Mouse (Mus musculus) kidney, embryonic 15.5 days (tissue): Measurements from ENCODE around the gene B3gntl1. TPM values are rescaled to one million over a fixed set of nuclear protein-coding genes. Genes with fewer than 3 reads are reported as not detected.

ENCODE experiments used
- ATAC-seq: fragments of 200-750 bp; cut with Nextera tagmentation; replicated peaks from 2 replicates; pipeline ENCODE4 v1.8.0; 2017; ENCODE audit warnings: moderate TSS enrichment; ENCODE audit not compliant: low FRiP score
- H3K27ac ChIP-seq: fragments of 300-500 bp; sonication (generic); 2 replicates; pipeline ENCODE4 v1.5.1; 2015; ENCODE audit warnings: mild to moderate bottlenecking, inconsistent platforms
- H3K27me3 ChIP-seq: fragments of 300-500 bp; sonication (generic); 2 replicates; pipeline ENCODE4 v1.6.1; 2015; ENCODE audit warnings: inconsistent platforms
- H3K36me3 ChIP-seq: fragments of 300-500 bp; sonication (generic); 2 replicates; pipeline ENCODE4 v1.6.1; 2015; ENCODE audit warnings: inconsistent platforms
- H3K4me1 ChIP-seq: fragments of 300-500 bp; sonication (generic); 2 replicates; pipeline ENCODE4 v1.6.1; 2015; ENCODE audit warnings: inconsistent platforms
- H3K4me2 ChIP-seq: fragments of 300-500 bp; sonication (generic); 2 replicates; pipeline ENCODE4 v1.6.1; 2015; ENCODE audit warnings: moderate library complexity, mild to moderate bottlenecking, inconsistent platforms
- H3K4me3 ChIP-seq: fragments of 300-500 bp; sonication (generic); replicated peaks from 2 replicates; pipeline ENCODE4 v1.5.1; 2015; ENCODE audit warnings: mild to moderate bottlenecking, inconsistent platforms
- H3K9ac ChIP-seq: fragments of 300-500 bp; sonication (generic); 2 replicates; pipeline ENCODE4 v1.6.1; 2015; ENCODE audit warnings: mild to moderate bottlenecking, inconsistent platforms
- H3K9me3 ChIP-seq: fragments of 300-500 bp; sonication (generic); replicated peaks from 2 replicates; pipeline ENCODE4 v1.6.1; 2016; ENCODE audit warnings: inconsistent platforms
- whole genome bisulfite sequencing: fragments of 180-500 bp; shearing (Covaris S2); methylation state at CpG from one replicate; pipeline ENCODE4 v1.1.7; 2015; ENCODE audit warnings: mixed read lengths; 5-methylcytosine and 5-hydroxymethylcytosine counted together
- polyA plus RNA-seq: library from polyadenylated mRNA; unstranded; fragments of >200 nt; fragmentation: Nextera tagmentation; extraction: Ambion mirVana; gene quantifications from 2 replicates; pipeline ENCODE4 v1.2.1, GENCODE M21; 2015

B3gntl1 gene
- polyA plus RNA-seq, 1 experiment from 2014 or later = 8.0 TPM

DNA sequence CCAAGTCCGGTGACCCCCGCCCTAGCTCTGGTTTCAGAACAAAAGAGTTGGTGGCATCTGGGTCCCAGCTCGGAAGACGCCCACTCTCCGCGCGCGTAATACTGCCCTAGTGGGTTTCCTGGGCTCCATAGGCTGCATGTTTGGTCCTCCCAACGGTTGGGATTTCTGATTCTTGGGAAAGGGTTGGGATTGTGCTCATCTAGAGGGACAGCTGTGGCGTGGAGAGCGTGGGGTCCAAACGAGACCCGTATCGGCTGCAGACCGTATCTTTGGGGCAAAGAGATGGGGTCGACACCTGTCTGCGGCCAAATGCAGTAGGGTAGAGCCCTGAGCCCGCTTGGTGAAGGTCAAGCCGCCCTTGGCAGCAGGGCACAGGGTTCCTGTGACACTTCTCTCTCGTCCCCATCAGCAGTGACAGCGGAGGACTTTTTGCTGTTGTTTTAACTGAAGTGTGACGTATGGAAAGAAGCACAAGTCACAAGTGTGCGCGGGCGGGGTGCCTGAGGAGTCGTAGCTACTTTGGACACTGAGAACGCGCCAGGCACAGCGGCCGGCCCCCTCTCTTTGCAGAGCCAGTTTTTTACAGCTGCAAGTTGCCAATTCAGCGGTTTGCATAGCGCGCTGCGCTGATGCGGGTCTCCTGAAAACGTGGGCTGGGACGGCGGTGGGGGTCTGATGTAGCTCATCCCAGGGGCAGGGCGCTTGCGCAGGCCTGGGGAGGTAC is 30.1 kb upstream of the B3gntl1 start:
- under 1% methylated on average over 40 of the region's 40 CpGs for WGBS
- Histone ChIP-seq H3K9me3 (no peaks in the 10 kb centered on the region), H3K9ac (peak overlapping the region; percentile 48), H3K4me2 (peak overlapping the region; percentile 92), H3K4me3 (peak overlapping the region; percentile 63), H3K4me1 (peaks cover 37% of the 10 kb centered on the region), H3K27me3 (peaks cover 27% of the 10 kb centered on the region), H3K27ac (peak overlapping the region; percentile 55), H3K36me3 (no peaks in the 10 kb centered on the region)
- 0 out of 2 replicates have a peak, but pooled peaks have one; percentile 10 for ATAC-seq

DNA sequence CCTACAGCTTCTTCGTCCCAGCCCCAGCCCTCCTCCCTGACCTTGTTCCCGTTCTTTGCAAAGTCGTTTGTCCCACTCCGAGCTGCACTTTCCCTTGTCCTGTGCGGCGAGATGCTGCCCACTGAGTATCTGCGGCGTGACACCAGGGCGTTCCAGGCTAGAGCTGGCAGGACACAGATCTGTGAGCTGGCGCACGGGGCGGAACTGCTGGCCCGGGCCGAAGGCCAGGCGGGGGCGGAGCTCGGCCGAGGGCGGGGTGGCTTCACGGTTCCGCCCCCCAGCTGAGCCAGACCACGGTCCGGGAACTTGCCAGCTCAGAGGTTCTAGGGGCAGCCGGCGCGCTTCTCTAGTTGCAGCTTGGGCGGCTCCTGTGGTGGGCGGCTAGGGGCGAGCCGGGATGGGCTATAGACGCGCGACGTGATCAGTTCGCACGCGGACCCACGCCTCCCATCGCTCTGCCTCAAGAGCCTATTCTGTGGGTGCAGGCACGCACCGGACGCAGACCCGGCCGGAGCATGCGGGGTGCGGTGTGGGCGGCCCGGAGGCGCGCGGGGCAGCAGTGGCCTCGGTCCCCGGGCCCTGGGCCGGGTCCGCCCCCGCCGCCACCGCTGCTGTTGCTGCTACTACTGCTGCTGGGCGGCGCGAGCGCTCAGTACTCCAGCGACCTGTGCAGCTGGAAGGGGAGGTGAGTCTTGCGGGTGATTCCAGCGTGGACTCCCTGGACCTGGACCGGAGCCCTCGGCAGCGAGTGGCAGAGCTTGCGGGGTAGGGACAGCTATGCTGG is 29.4 kb upstream of the B3gntl1 start:
- H3K4me1 ChIP-seq = peaks cover 30% of the 10 kb centered on the region
- peak; percentile 97 for ATAC-seq
- H3K9ac ChIP-seq = peak overlapping the region; percentile 48
- H3K36me3 ChIP-seq = no peaks in the 10 kb centered on the region
- peaks cover 27% of the 10 kb centered on the region for H3K27me3 ChIP-seq
- H3K4me3 ChIP-seq = peak overlapping the region; percentile 63
- H3K4me2 ChIP-seq = peak overlapping the region; percentile 92
- peak overlapping the region; percentile 55 for H3K27ac ChIP-seq
- H3K9me3 ChIP-seq = no peaks in the 10 kb centered on the region
- WGBS = under 1% methylated on average over 69 of the region's 69 CpGs

DNA sequence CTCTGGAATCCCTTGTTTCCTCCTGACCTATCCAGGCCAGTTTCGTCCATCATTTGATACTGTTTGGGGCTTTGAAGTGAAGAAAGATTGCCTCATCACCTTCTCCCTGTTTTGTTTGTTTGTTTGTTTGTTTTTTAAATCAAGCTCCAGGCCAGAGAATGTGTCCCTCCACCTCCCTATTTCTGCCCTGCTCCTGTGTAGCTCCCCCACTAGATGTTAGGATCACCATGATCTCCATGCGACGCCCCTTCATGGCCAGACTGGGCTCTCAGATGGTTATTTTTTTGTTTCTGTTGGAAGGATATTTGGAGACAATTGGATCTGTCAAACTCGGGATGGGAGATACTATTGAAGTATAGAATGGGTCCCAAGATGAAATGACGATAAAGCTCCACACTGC is 28.3 kb upstream of the B3gntl1 start, which contains the start of gene Metrnl:
Gene Metrnl (plus strand): TSS at position 301 of the 400 bp plus-strand sequence.
- peak within 1 kb of the TSS; percentile 92 for H3K4me2 ChIP-seq
- no peaks in the 10 kb centered on the region for H3K9me3 ChIP-seq
- H3K27ac ChIP-seq = peak within 1 kb of the TSS; percentile 55
- H3K27me3 ChIP-seq = peaks cover 27% of the 10 kb centered on the region
- no peaks in the 10 kb centered on the region for H3K36me3 ChIP-seq
- 92% methylated on average over 5 of the region's 5 CpGs for WGBS
- H3K4me1 ChIP-seq = peaks cover 26% of the 10 kb centered on the region
- H3K4me3 ChIP-seq = peak within 1 kb of the TSS; percentile 63
- no peak for ATAC-seq
- peak within 1 kb of the TSS; percentile 48 for H3K9ac ChIP-seq

DNA sequence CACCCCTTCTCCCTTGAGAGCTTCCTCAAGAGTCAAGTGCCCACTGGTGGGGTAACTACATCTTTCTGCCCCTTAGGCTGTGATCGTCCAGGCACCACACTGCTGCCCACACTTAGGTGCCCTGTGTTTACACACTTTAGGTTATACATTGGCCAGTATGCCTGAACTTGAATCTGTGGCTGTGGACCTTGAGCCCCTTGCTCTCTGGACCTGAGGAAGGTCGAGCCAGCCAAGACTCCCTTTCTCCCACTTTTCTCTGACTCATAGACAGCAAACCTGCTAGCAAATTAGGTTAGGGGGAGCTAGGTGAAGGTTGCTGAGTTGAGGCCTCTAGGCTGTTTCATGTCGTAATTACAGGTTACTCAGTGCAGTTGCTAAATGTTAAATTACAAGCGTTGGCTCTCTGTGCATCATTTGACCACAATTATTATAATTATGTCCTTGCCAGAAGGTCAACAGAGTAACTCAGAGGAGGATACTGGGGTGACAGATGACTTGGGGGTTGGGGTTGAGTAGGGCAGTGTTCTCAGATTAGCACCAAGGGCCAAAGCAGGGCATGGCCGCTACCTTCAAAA is 25.5 kb upstream of the B3gntl1 start:
- no peaks in the 10 kb centered on the region for H3K9me3 ChIP-seq
- peaks cover 14% of the 10 kb centered on the region for H3K4me1 ChIP-seq
- H3K36me3 ChIP-seq = no peaks in the 10 kb centered on the region
- H3K4me3 ChIP-seq = no peak overlapping the region
- peaks cover 7% of the 10 kb centered on the region; the same call in 1 of the 2 replicates for H3K27me3 ChIP-seq
- no peak for ATAC-seq
- H3K9ac ChIP-seq = no peak overlapping the region
- no peak overlapping the region for H3K4me2 ChIP-seq
- H3K27ac ChIP-seq = no peak overlapping the region
- 80% methylated on average over 5 of the region's 5 CpGs for WGBS

DNA sequence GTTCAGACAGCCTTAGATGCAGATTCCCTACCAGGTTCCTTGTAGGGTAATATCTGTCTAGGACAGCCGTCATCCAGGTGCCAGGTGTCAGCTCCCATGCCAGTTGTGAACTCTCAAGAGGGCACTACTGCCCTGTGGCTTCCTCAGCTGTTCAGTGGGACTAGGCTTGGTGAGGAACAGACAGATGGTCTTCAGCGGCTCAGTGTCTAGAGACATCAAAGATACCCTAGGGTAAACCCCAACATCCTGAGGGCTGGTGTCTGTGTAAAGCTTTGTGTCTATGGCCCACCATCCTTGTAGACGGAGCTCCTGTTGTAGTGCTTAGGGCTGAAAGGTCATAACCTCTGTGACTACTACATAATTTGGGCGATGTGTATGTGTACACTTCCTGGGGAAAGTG is 24.3 kb upstream of the B3gntl1 start:
- ATAC-seq = no peak
- Histone ChIP-seq H3K36me3 (no peaks in the 10 kb centered on the region), H3K9me3 (no peaks in the 10 kb centered on the region), H3K27ac (no peak overlapping the region), H3K9ac (no peak overlapping the region), H3K4me2 (no peak overlapping the region), H3K27me3 (0 out of 2 replicates have a peak, but pooled peaks cover 5% of the 10 kb centered on the region), H3K4me3 (no peak overlapping the region), H3K4me1 (peaks cover 6% of the 10 kb centered on the region)
- WGBS = 90% methylated on average over 4 of the region's 4 CpGs

DNA sequence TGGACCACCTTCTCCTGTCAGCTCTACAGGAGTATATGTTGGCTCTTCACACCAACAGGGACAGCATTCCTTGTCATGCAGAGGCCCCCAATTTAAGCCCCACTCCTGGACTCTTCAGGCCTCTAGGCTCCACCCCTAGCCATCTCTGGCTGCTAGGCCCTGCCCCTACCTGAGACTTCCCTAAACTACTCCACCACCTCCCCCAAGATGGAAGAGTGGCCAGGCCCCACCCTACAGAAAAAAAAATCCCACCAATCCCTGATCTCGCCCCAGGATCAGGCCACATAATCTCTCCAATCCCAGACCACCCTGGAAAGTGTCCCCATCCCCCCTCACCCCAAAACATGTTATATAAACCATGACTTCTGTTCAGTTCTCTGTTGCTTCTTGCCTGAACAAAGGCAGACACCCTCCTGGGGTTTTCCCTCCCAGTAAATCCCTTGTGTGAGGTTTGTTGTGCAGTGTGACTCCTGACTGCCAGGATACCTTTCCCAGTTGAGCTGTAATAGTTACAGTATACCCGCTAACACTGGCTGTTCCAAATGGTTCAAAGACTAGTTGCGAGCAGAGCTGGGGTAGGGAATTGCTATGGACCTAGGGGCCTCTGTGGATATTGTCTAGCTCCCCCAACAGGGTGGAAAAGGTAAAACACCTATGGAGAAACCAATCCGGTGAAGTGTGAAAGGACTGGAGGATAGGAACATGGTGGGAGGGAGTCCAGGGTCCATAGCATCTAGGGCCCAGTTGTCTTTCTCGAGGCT is 22.5 kb upstream of the B3gntl1 start:
- Histone ChIP-seq H3K27ac (no peak overlapping the region), H3K4me1 (no peaks in the 10 kb centered on the region), H3K36me3 (no peaks in the 10 kb centered on the region), H3K27me3 (0 out of 2 replicates have a peak, but pooled peaks cover 2% of the 10 kb centered on the region), H3K9ac (no peak overlapping the region), H3K4me3 (no peak overlapping the region), H3K4me2 (no peak overlapping the region), H3K9me3 (no peaks in the 10 kb centered on the region)
- 85% methylated on average over 5 of the region's 5 CpGs for WGBS
- no peak for ATAC-seq

DNA sequence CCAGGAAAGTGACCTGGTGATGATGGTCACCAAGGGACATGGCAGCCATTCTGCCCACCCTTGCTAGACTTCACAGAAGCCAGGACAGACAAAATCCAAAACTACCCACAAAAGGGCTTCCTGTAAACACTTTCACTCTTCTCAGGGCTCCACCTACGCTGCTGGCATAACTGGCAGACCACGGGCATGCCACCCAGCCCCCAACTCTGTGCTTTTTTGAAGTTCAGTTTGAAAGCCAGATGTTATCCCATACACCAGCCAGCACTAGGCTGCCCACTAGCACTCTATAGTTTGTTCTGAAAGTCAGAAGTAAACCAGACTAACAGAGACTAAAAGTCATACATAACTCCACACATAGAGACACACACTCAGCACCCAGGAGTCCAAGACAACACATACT is 15.1 kb upstream of the B3gntl1 start:
- Histone ChIP-seq H3K36me3 (no peaks in the 10 kb centered on the region), H3K4me3 (no peak overlapping the region), H3K9ac (no peak overlapping the region), H3K4me1 (peaks cover 22% of the 10 kb centered on the region), H3K27me3 (no peaks in the 10 kb centered on the region), H3K27ac (no peak overlapping the region), H3K9me3 (no peaks in the 10 kb centered on the region), H3K4me2 (no peak overlapping the region)
- no peak for ATAC-seq
- WGBS = 95% methylated on average over 2 of the region's 2 CpGs

DNA sequence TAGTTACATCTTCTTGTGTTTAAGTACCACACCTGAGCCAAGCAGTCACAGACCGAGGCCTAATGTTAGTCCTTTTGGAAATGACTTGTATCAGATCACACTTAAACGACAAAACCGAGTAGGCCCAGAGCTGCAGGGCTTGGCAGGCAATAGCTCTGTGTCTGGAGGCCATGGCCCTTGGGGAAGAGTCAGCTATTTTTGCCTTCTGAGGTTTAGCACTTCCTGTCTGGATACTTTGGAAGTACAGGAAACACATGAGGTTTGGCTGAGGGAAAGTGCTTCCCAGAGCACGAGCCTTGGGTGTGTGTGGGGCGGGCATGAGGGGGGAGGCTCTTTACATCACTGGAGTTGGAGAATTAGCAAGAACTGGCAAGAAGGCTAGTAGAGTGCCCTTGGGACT is 13.7 kb upstream of the B3gntl1 start:
- H3K27ac ChIP-seq = peak overlapping the region; percentile 64
- H3K27me3 ChIP-seq = no peaks in the 10 kb centered on the region
- H3K9ac ChIP-seq = no peak overlapping the region
- H3K4me3 ChIP-seq = no peak overlapping the region
- H3K4me2 ChIP-seq = no peak overlapping the region
- peak; percentile 50; the same call in 1 of the 2 replicates for ATAC-seq
- no peaks in the 10 kb centered on the region for H3K36me3 ChIP-seq
- WGBS = 48% methylated on average over 5 of the region's 5 CpGs
- H3K4me1 ChIP-seq = peaks cover 22% of the 10 kb centered on the region
- no peaks in the 10 kb centered on the region for H3K9me3 ChIP-seq

DNA sequence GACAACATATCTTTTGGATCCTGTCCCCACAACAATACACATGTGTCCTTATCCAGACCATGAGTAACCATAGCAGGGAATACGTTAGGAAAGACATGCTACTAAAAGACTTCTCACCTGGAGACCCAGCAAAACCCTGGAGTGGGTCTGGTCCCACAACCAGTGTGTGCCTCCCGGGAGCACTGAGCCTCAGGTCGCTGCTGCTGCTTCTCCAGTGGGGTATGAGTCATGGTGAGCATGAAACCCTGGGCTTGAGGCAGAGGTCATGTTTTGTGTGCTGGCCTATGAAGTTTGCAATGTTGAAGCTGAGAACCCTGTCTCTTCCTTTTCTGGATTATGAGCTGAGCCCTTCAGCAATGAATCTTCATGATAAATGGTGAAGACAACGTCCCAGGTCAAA is 13.1 kb upstream of the B3gntl1 start:
- H3K4me3 ChIP-seq = no peak overlapping the region
- peak overlapping the region; percentile 64 for H3K27ac ChIP-seq
- no peaks in the 10 kb centered on the region for H3K27me3 ChIP-seq
- no peak overlapping the region for H3K4me2 ChIP-seq
- H3K9ac ChIP-seq = no peak overlapping the region
- peaks cover 22% of the 10 kb centered on the region for H3K4me1 ChIP-seq
- ATAC-seq = no peak
- no peaks in the 10 kb centered on the region for H3K36me3 ChIP-seq
- no peaks in the 10 kb centered on the region for H3K9me3 ChIP-seq
- 61% methylated on average over 4 of the region's 4 CpGs for WGBS

DNA sequence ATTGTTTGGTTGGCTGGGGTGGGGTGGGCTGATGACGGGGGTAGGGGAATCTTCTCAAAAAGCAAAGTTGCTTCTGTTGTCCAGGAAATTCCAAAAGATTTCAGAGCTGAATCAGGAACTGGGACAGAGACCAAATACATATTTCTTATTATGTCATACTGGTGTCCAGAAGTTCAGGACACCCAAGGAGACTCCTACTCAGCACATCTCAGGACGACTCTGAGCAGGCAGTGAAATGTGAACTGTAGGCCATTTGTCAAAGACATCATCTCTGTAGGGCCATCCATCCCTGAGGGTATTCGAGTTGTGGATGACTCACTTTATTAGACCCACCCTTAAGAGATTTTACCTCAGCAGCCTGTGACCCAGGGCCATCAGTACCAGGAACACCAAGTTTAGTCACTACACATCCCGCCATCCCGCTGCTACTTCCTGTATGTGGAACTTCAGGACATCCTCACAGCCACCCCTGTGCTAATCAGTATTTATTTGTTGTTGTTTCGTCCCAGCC is 12.6 kb upstream of the B3gntl1 start:
- peaks cover 22% of the 10 kb centered on the region for H3K4me1 ChIP-seq
- H3K9me3 ChIP-seq = no peaks in the 10 kb centered on the region
- H3K4me3 ChIP-seq = no peak overlapping the region
- no peak overlapping the region for H3K4me2 ChIP-seq
- peak overlapping the region; percentile 64; the same call in 1 of the 2 replicates for H3K27ac ChIP-seq
- no peaks in the 10 kb centered on the region for H3K36me3 ChIP-seq
- peak; percentile 48; the same call in 1 of the 2 replicates for ATAC-seq
- WGBS = 56% methylated on average over 6 of the region's 6 CpGs
- no peaks in the 10 kb centered on the region for H3K27me3 ChIP-seq
- no peak overlapping the region for H3K9ac ChIP-seq

DNA sequence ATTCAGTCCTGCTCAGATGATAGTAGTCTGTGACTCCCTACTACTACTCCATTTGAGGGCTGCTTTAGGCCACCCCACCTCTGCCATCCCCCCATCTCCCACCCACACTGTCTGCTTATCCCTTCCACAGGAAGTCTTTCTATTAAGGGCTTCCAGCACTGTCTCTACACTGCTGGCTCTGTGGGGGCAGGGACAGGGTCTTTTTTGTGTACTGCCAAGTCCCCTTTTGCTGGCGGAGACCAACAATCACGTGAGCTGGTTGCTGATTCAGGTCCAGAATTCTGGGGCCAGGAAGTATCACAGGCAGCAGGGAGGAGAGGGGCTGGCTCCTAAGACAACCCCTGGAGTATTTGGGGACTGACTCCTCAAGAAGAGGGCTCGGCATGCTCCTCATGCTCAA is 10.3 kb upstream of the B3gntl1 start:
- Histone ChIP-seq H3K9me3 (no peaks in the 10 kb centered on the region), H3K9ac (no peak overlapping the region), H3K36me3 (no peaks in the 10 kb centered on the region), H3K27me3 (no peaks in the 10 kb centered on the region), H3K4me3 (no peak overlapping the region), H3K27ac (no peak overlapping the region), H3K4me2 (no peak overlapping the region), H3K4me1 (peaks cover 22% of the 10 kb centered on the region)
- no peak for ATAC-seq
- WGBS = 37% methylated on average over 3 of the region's 3 CpGs
